17 mouse cellular contexts compared by ENCODE assay signal in the genomic region with DNA sequence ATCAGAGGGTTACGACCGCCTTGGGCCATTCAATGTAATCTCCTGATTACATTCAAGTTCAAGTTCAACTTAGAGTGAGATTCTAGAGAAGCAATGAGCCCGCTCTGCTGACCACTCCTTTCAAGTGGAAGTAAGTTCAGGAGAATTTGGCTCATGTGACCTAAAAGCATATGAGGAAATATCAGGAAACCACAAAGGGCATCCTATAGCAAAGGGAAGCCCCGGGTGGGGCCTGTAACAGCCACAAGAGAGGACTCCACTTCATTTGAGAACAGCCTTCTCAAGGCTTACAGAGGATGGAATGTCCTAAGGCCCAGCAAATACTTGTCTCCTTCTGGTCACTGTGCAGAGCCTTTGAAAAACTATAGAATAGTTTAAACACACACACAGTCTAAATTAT. TPM values are rescaled to one million over a fixed set of nuclear protein-coding genes. Genes with fewer than 3 reads are reported as not detected.
DNase-seq lines count a peak whose midpoint lies in the region; ATAC-seq lines count a peak whose summit lies in the region.
"Had no signal": no experiment of that assay in that cellular context is flagged by ENCODE, and none has a peak within 500 bp of the region (broad histone marks: within the 10 kb centered on the region; RNA-seq: fewer than 3 reads in every experiment).

No protein-coding gene starts in this region.

- peak overlapping the region; percentile 36; the same call in 1 of the 2 replicates for H3K9ac ChIP-seq in liver, embryonic 13.5 days
- no peak overlapping the region for H3K9ac ChIP-seq in liver, embryonic 11.5 days (ENCODE audit: low read depth, low read length)
- H3K9ac ChIP-seq in liver, embryonic 16.5 days (ENCODE audit: low read depth, low read length) = no peak overlapping the region
- H3K9ac ChIP-seq: embryonic facial prominence, embryonic 12.5 days; forebrain, postnatal 0 days; heart, embryonic 12.5 days; midbrain, embryonic 15.5 days; neural tube, embryonic 13.5 days had no signal

- 38% methylated on average over 4 of the region's 4 CpGs for WGBS in liver, embryonic 13.5 days (ENCODE audit: insufficient replicate concordance)
- WGBS in liver, embryonic 11.5 days = 59% methylated on average over 4 of the region's 4 CpGs
- WGBS in liver, embryonic 16.5 days (ENCODE audit: insufficient replicate concordance) = 37% methylated on average over 4 of the region's 4 CpGs
- WGBS in heart, embryonic 10.5 days = 70% methylated on average over 4 of the region's 4 CpGs

- no peaks in the 10 kb centered on the region for H3K27me3 ChIP-seq in liver, embryonic 13.5 days
- no peaks in the 10 kb centered on the region for H3K27me3 ChIP-seq in liver, embryonic 11.5 days (replicated peaks; ENCODE audit: control insufficient read depth, insufficient read depth, low read length)
- no peaks in the 10 kb centered on the region for H3K27me3 ChIP-seq in liver, embryonic 16.5 days (ENCODE audit: control insufficient read depth, insufficient read depth, low read depth, low read length)
- no peaks in the 10 kb centered on the region for H3K27me3 ChIP-seq in heart, embryonic 10.5 days (ENCODE audit: insufficient read depth, poor library complexity, severe bottlenecking)
- H3K27me3 ChIP-seq: embryonic facial prominence, embryonic 12.5 days; heart, embryonic 12.5 days; midbrain, embryonic 15.5 days; neural tube, embryonic 13.5 days had no signal

- H3K27ac ChIP-seq in liver, embryonic 13.5 days = 0 out of 2 replicates have a peak overlapping the region, but pooled peaks have one; percentile 98
- no peak overlapping the region for H3K27ac ChIP-seq in liver, embryonic 11.5 days (ENCODE audit: low read depth, low read length)
- peak overlapping the region; percentile 62 for H3K27ac ChIP-seq in liver, embryonic 16.5 days (ENCODE audit: low read length)
- no peak overlapping the region for H3K27ac ChIP-seq in heart, embryonic 10.5 days
- H3K27ac ChIP-seq: embryonic facial prominence, embryonic 12.5 days; midbrain, embryonic 15.5 days; neural tube, embryonic 13.5 days had no signal

- ATAC-seq in liver, embryonic 13.5 days (ENCODE audit: low read depth) = no peak
- no peak for ATAC-seq in liver, embryonic 11.5 days (replicated peaks; ENCODE audit: low FRiP score)
- peak; percentile 33 for ATAC-seq in common myeloid progenitor, adult 5-6 weeks (replicated peaks; ENCODE audit: low read depth, poor library complexity, severe bottlenecking)
- ATAC-seq in liver, embryonic 16.5 days (ENCODE audit: low read depth) = no peak
- peak; percentile 49; the same call in 1 of the 2 replicates for ATAC-seq in neutrophil, adult 5-6 weeks (ENCODE audit: extremely low read depth, insufficient number of reproducible peaks, low FRiP score, poor library complexity, severe bottlenecking)
- ATAC-seq: forebrain, postnatal 0 days; midbrain, embryonic 15.5 days had no signal

- peak overlapping the region; percentile 100; the same call in 1 of the 2 replicates for H3K4me2 ChIP-seq in liver, embryonic 13.5 days
- no peak overlapping the region for H3K4me2 ChIP-seq in liver, embryonic 11.5 days
- peak overlapping the region; percentile 22; the same call in 1 of the 2 replicates for H3K4me2 ChIP-seq in liver, embryonic 16.5 days (ENCODE audit: low read depth, low read length)
- H3K4me2 ChIP-seq: embryonic facial prominence, embryonic 12.5 days; heart, embryonic 12.5 days; midbrain, embryonic 15.5 days; neural tube, embryonic 13.5 days had no signal

- H3K36me3 ChIP-seq in liver, embryonic 13.5 days = peaks cover 71% of the 10 kb centered on the region
- H3K36me3 ChIP-seq in liver, embryonic 11.5 days (ENCODE audit: control insufficient read depth, insufficient read depth, low read length) = peaks cover 2% of the 10 kb centered on the region; the same call in 1 of the 2 replicates
- peaks cover 19% of the 10 kb centered on the region for H3K36me3 ChIP-seq in liver, embryonic 16.5 days (ENCODE audit: control insufficient read depth, insufficient read depth)
- H3K36me3 ChIP-seq in heart, embryonic 10.5 days = no peaks in the 10 kb centered on the region
- H3K36me3 ChIP-seq: midbrain, embryonic 15.5 days had no signal

- DNase-seq in liver, embryonic 13.5 days = no peak
- DNase-seq in liver, embryonic 11.5 days (ENCODE audit: low spot score) = no peak
- DNase-seq in heart, embryonic 10.5 days (ENCODE audit: low spot score) = no peak
- no peak for DNase-seq in embryo, embryonic 11 days
- DNase-seq: adrenal gland, postnatal 10 days; cerebellum, postnatal 10 days; forebrain, postnatal 0 days; gastrocnemius, postnatal 25 days; heart, postnatal 36 days; lung, postnatal 14 days had no signal

- H3K4me3 ChIP-seq in liver, embryonic 13.5 days (replicated peaks) = 0 out of 2 replicates have a peak overlapping the region, but pooled peaks have one; percentile 11
- H3K4me3 ChIP-seq in liver, embryonic 11.5 days (ENCODE audit: low read depth, low read length) = no peak overlapping the region
- H3K4me3 ChIP-seq in liver, embryonic 16.5 days (ENCODE audit: low read depth, low read length) = no peak overlapping the region
- no peak overlapping the region for H3K4me3 ChIP-seq in heart, embryonic 10.5 days
- H3K4me3 ChIP-seq: embryonic facial prominence, embryonic 12.5 days; heart, embryonic 12.5 days; midbrain, embryonic 15.5 days; neural tube, embryonic 13.5 days had no signal

- H3K4me1 ChIP-seq in liver, embryonic 13.5 days (replicated peaks) = peaks cover 99% of the 10 kb centered on the region
- H3K4me1 ChIP-seq in liver, embryonic 11.5 days (replicated peaks; ENCODE audit: control insufficient read depth, insufficient read depth, low read length) = peaks cover 58% of the 10 kb centered on the region
- peaks cover 92% of the 10 kb centered on the region for H3K4me1 ChIP-seq in liver, embryonic 16.5 days (ENCODE audit: control insufficient read depth, low read depth, low read length)
- peaks cover 50% of the 10 kb centered on the region for H3K4me1 ChIP-seq in heart, embryonic 10.5 days

- H3K9me3 ChIP-seq in liver, embryonic 13.5 days (replicated peaks) = no peaks in the 10 kb centered on the region
- H3K9me3 ChIP-seq in liver, embryonic 11.5 days (ENCODE audit: control insufficient read depth, low read length) = no peaks in the 10 kb centered on the region
- no peaks in the 10 kb centered on the region for H3K9me3 ChIP-seq in liver, embryonic 16.5 days (replicated peaks; ENCODE audit: control insufficient read depth, low read length)
- H3K9me3 ChIP-seq in heart, embryonic 10.5 days = no peaks in the 10 kb centered on the region
- H3K9me3 ChIP-seq: embryonic facial prominence, embryonic 12.5 days; heart, embryonic 12.5 days; midbrain, embryonic 15.5 days; neural tube, embryonic 13.5 days had no signal

RNA-seq across cellular contexts. Expression of gene Cdc42ep3, which starts 7.6 kb away (rescaled TPM):
- polyA plus RNA-seq in liver, embryonic 13.5 days (2015; fragmentation: Nextera tagmentation; extraction: Ambion mirVana) = 58.4 and 76.9 TPM in 2 replicates
- polyA plus RNA-seq in liver, embryonic 11.5 days (2014; fragmentation: Nextera tagmentation; extraction: Ambion mirVana) = 46.8 and 50.6 TPM in 2 replicates
- 47.3 and 76.9 TPM in 2 replicates for total RNA-seq in common myeloid progenitor, adult 5-6 weeks (2017)
- 55.8 and 61.0 TPM in 2 replicates for polyA plus RNA-seq in liver, embryonic 16.5 days (2015; fragmentation: Nextera tagmentation; extraction: Ambion mirVana)
- 105 and 112 TPM in 2 replicates for total RNA-seq in neutrophil, adult 5-6 weeks (2017)
- polyA plus RNA-seq in heart, embryonic 10.5 days (2016; fragmentation: Nextera tagmentation; extraction: Ambion mirVana) = 27.8 and 30.1 TPM in 2 replicates

Comparison
In these comparisons a context has a peak if more than half of its experiments do, and no peak if none do; other contexts are left out.
1. H3K27ac ChIP-seq: peak in liver, embryonic 13.5 days (single experiment) and liver, embryonic 16.5 days (single experiment); none in liver, embryonic 11.5 days (single experiment) and heart, embryonic 10.5 days (single experiment).
2. ATAC-seq: peak in common myeloid progenitor, adult 5-6 weeks (single experiment) and neutrophil, adult 5-6 weeks (single experiment); none in liver, embryonic 13.5 days (single experiment), liver, embryonic 11.5 days (single experiment) and liver, embryonic 16.5 days (single experiment).